Mouse (Mus musculus) liver, embryonic 14 days (tissue): ENCODE data around the gene Vmn2r91. TPM values are rescaled to one million over a fixed set of nuclear protein-coding genes. Genes with fewer than 3 reads are reported as not detected.

Experiments
- polyA plus RNA-seq: library from polyadenylated mRNA; depleted of rRNA; stranded (reverse); fragments of >200 nt; gene quantifications from 2 replicates; pipeline ENCODE4 v1.2.3, GENCODE M21; 2012; rRNA removed

Vmn2r91 gene
- not detected in 2 replicates for polyA plus RNA-seq

GRCm38 (mm10) chr17:18084716-18085115, at the start of gene Vmn2r91:
Gene Vmn2r91, plus strand, starts transcription at chr17:18085016.

GRCm38 (mm10) chr17:18049124-18049523, 35.7 kb upstream of the Vmn2r91 start, which contains the start of gene Vmn2r124:
Gene Vmn2r124, plus strand, starts transcription at chr17:18049424.

GRCm38 (mm10) chr17:18151587-18151986, 66.8 kb downstream of the Vmn2r91 start, which contains the start of gene Vmn2r92:
Gene Vmn2r92, plus strand, starts transcription at chr17:18151887.

Other genes starting within 250 kb of the Vmn2r91 start
- not detected in 2 replicates for gene Has1, start 229.8 kb upstream of the Vmn2r91 start, polyA plus RNA-seq
- gene Fpr1, start 201.1 kb upstream of the Vmn2r91 start, polyA plus RNA-seq = 1.6 and 2.7 TPM in 2 replicates
- gene Fpr2, start 197.2 kb upstream of the Vmn2r91 start, polyA plus RNA-seq = 0.94 and 1.6 TPM in 2 replicates
- gene Fpr3, start 197.2 kb upstream of the Vmn2r91 start, polyA plus RNA-seq = not detected in 2 replicates
- gene Fpr-rs4, start 63.3 kb upstream of the Vmn2r91 start, polyA plus RNA-seq = not detected in 2 replicates
- gene Vmn2r124, start 35.6 kb upstream of the Vmn2r91 start, polyA plus RNA-seq = not detected in 2 replicates
- gene Vmn2r92, start 66.9 kb downstream of the Vmn2r91 start, polyA plus RNA-seq = not detected in 2 replicates
- gene Vmn2r94, start 192.7 kb downstream of the Vmn2r91 start, polyA plus RNA-seq = not detected in 2 replicates
- gene Vmn2r93, start 213.1 kb downstream of the Vmn2r91 start, polyA plus RNA-seq = not detected in 2 replicates